11 mouse cellular contexts compared by ENCODE assay signal in genomic region chr1:153660982-153661688, GRCm38 (mm10). TPM values are rescaled to one million over a fixed set of nuclear protein-coding genes. Genes with fewer than 3 reads are reported as not detected.
A peak's percentile ranks its signal among the peaks of the same experiment; 100 is the strongest.
DNase-seq lines count a peak whose midpoint lies in the region; ATAC-seq and TF ChIP-seq lines count a peak whose summit lies in the region.
"Had no signal": no experiment of that assay in that cellular context is flagged by ENCODE, and none has a peak within 500 bp of the region (broad histone marks: within the 10 kb centered on the region; RNA-seq: fewer than 3 reads in every experiment).

No protein-coding gene starts in this region.

- no peak for TF ChIP-seq EP300 in lung, postnatal 0 days (IDR thresholded peaks at IDR 0.05)

- H3K9ac ChIP-seq in lung, postnatal 0 days (replicated peaks; ENCODE audit: low read depth) = no peak overlapping the region
- no peak overlapping the region for H3K9ac ChIP-seq in midbrain, embryonic 11.5 days (ENCODE audit: low read length)

- no peak overlapping the region for H3K4me2 ChIP-seq in lung, postnatal 0 days (replicated peaks; ENCODE audit: low read depth, low read length)
- H3K4me2 ChIP-seq in midbrain, embryonic 11.5 days = peak overlapping the region; percentile 12

- 32% methylated on average over 15 of the region's 15 CpGs for WGBS in lung, postnatal 0 days
- 22% methylated on average over 15 of the region's 15 CpGs for WGBS in midbrain, embryonic 11.5 days

- H3K27me3 ChIP-seq in lung, postnatal 0 days (replicated peaks; ENCODE audit: insufficient read depth, low read length) = 0 out of 2 replicates have a peak, but pooled peaks cover 3% of the 10 kb centered on the region
- H3K27me3 ChIP-seq in midbrain, embryonic 11.5 days (ENCODE audit: control insufficient read depth, insufficient read depth, low read length) = no peaks in the 10 kb centered on the region
- H3K27me3 ChIP-seq: Patski had no signal

- no peak overlapping the region for H3K27ac ChIP-seq in lung, postnatal 0 days (ENCODE audit: low read length)
- peak overlapping the region; percentile 45 for H3K27ac ChIP-seq in midbrain, embryonic 11.5 days (ENCODE audit: low read depth, low read length)
- H3K27ac ChIP-seq: heart, embryonic 10.5 days had no signal

- H3K36me3 ChIP-seq in lung, postnatal 0 days (ENCODE audit: insufficient read depth, low read length) = no peaks in the 10 kb centered on the region
- H3K36me3 ChIP-seq in midbrain, embryonic 11.5 days (ENCODE audit: control insufficient read depth, insufficient read depth, low read length) = no peaks in the 10 kb centered on the region
- H3K36me3 ChIP-seq: heart, embryonic 10.5 days had no signal

- peak; percentile 70; the same call in 1 of the 2 replicates for ATAC-seq in lung, postnatal 0 days
- ATAC-seq in midbrain, embryonic 11.5 days (ENCODE audit: low FRiP score) = peak; percentile 43; the same call in 1 of the 2 replicates

- peaks cover 5% of the 10 kb centered on the region; the same call in 1 of the 2 replicates for H3K4me1 ChIP-seq in lung, postnatal 0 days (ENCODE audit: insufficient read depth, low read depth, low read length)
- peaks cover 49% of the 10 kb centered on the region for H3K4me1 ChIP-seq in midbrain, embryonic 11.5 days (ENCODE audit: control insufficient read depth, insufficient read depth, low read length)

- peak; percentile 15 for DNase-seq in cerebellum, adult 9-11 months
- DNase-seq in cerebellum, adult 11-12 months = no peak
- DNase-seq in lung, postnatal 0 days (ENCODE audit: low spot score) = no peak
- DNase-seq in lung, postnatal 25 days (ENCODE audit: low spot score) = no peak
- DNase-seq in midbrain, embryonic 11.5 days (ENCODE audit: low spot score, missing footprints) = no peak
- DNase-seq in T-cell, adult 2 months (ENCODE audit: low spot score) = no peak
- no peak for DNase-seq in adrenal gland, postnatal 4 days (ENCODE audit: low spot score in 2 of 2)
- no peak for DNase-seq in cerebellum, adult 11 months

- no peak overlapping the region for H3K4me3 ChIP-seq in lung, postnatal 0 days (ENCODE audit: low read depth, low read length)
- no peak overlapping the region for H3K4me3 ChIP-seq in midbrain, embryonic 11.5 days (ENCODE audit: low read depth, low read length)
- H3K4me3 ChIP-seq: erythroblast, embryonic 14.5 days; heart, embryonic 10.5 days had no signal

- H3K9me3 ChIP-seq in lung, postnatal 0 days (ENCODE audit: low read length) = no peaks in the 10 kb centered on the region
- no peaks in the 10 kb centered on the region for H3K9me3 ChIP-seq in midbrain, embryonic 11.5 days (ENCODE audit: control insufficient read depth, low read length)
- H3K9me3 ChIP-seq: heart, embryonic 10.5 days had no signal

- no peak for TF ChIP-seq CTCF in lung, postnatal 0 days (IDR thresholded peaks at IDR 0.05)

RNA-seq across cellular contexts. Expression of gene Rgs8, which starts 8.3 kb away (rescaled TPM):
- 0.12 and 0.14 TPM in 2 replicates for polyA plus RNA-seq in lung, postnatal 0 days (2015; fragmentation: Nextera tagmentation; extraction: Ambion mirVana)
- 12.7 and 14.1 TPM in 2 replicates for polyA plus RNA-seq in midbrain, embryonic 11.5 days (2014; fragmentation: Nextera tagmentation; extraction: Ambion mirVana)
- total RNA-seq in adrenal gland, postnatal 4 days (2021) = under 1 TPM; 0.48 to 0.65 TPM
- polyA plus RNA-seq: erythroblast, embryonic 14.5 days had no signal

Comparison
In these comparisons a context has a peak if more than half of its experiments do, and no peak if none do; other contexts are left out.
1. RNA of gene Rgs8, which starts 8.3 kb away (polyA plus RNA-seq): 12.7 to 14.1 TPM in midbrain, embryonic 11.5 days; 0.12 to 0.14 TPM in lung, postnatal 0 days; every median in the first group is over 10 times any median in the second.